10 mouse cellular contexts compared by ENCODE assay signal in the genomic region with DNA sequence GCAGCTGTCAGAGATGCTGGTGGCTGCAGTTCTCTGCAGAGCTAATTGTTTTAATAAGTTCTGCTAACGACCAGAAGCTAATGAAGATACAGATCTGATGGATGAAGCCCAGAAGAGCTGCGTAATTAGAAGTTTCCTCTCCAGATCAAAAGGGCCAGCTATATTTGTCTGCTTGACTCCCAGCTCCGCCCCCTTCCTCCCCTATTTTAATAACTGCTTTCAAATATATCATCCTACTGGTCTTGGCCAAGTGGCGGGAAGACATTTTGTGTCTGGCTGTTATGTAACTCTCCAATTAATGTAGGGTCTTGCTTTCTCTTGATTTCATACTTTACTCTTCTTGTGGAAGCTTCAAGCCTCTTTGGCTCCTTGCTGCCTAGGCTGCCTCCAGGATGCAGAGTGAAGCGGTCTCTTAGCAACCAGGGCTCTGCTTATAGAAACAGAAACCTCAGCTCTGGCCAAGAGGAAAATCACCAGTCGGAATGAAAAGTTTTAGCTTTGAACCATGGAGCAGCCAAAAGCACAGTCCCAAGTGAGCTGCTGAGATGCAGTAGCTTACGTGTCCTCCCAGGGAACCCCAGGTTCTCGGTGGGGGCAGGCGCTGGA.
DNase-seq lines count a peak whose midpoint lies in the region; ATAC-seq and TF ChIP-seq lines count a peak whose summit lies in the region.
"Had no signal": no experiment of that assay in that cellular context is flagged by ENCODE, and none has a peak within 500 bp of the region (broad histone marks: within the 10 kb centered on the region; RNA-seq: fewer than 3 reads in every experiment).

No protein-coding gene starts in this region.

- no peak overlapping the region for H3K27ac ChIP-seq in hindbrain, embryonic 10.5 days
- H3K27ac ChIP-seq in hindbrain, embryonic 13.5 days = no peak overlapping the region
- H3K27ac ChIP-seq in forebrain, embryonic 12.5 days = no peak overlapping the region; the same call in 1 of the 2 replicates
- H3K27ac ChIP-seq in hindbrain, postnatal 0 days = no peak overlapping the region
- H3K27ac ChIP-seq in limb, embryonic 10.5 days = peak overlapping the region; percentile 50; the same call in 1 of the 2 replicates
- H3K27ac ChIP-seq: midbrain, embryonic 12.5 days had no signal

- H3K4me1 ChIP-seq in hindbrain, embryonic 10.5 days (replicated peaks) = peaks cover 14% of the 10 kb centered on the region
- H3K4me1 ChIP-seq in hindbrain, embryonic 13.5 days (replicated peaks) = peaks cover 12% of the 10 kb centered on the region
- H3K4me1 ChIP-seq in forebrain, embryonic 12.5 days = peaks cover 21% of the 10 kb centered on the region
- no peaks in the 10 kb centered on the region for H3K4me1 ChIP-seq in hindbrain, postnatal 0 days (ENCODE audit: insufficient read depth, low read length)
- H3K4me1 ChIP-seq in limb, embryonic 10.5 days = peaks cover 25% of the 10 kb centered on the region

- no peak overlapping the region for H3K9ac ChIP-seq in hindbrain, embryonic 13.5 days
- no peak overlapping the region for H3K9ac ChIP-seq in forebrain, embryonic 12.5 days
- no peak overlapping the region for H3K9ac ChIP-seq in hindbrain, postnatal 0 days (replicated peaks; ENCODE audit: low read length)
- H3K9ac ChIP-seq: midbrain, embryonic 12.5 days had no signal

- TF ChIP-seq CTCF in hindbrain, postnatal 0 days (IDR thresholded peaks at IDR 0.05; ENCODE audit: low read depth) = no peak

- H3K27me3 ChIP-seq in hindbrain, embryonic 10.5 days (ENCODE audit: insufficient read depth, poor library complexity, severe bottlenecking) = no peaks in the 10 kb centered on the region
- H3K27me3 ChIP-seq in hindbrain, embryonic 13.5 days = no peaks in the 10 kb centered on the region
- peaks cover 15% of the 10 kb centered on the region for H3K27me3 ChIP-seq in forebrain, embryonic 12.5 days
- H3K27me3 ChIP-seq in hindbrain, postnatal 0 days (ENCODE audit: insufficient read depth, low read length) = no peaks in the 10 kb centered on the region
- H3K27me3 ChIP-seq in limb, embryonic 10.5 days (ENCODE audit: low read depth, poor library complexity, severe bottlenecking) = no peaks in the 10 kb centered on the region

- 68% methylated on average over 9 of the region's 9 CpGs for WGBS in hindbrain, embryonic 10.5 days
- WGBS in hindbrain, embryonic 13.5 days = 56% methylated on average over 9 of the region's 9 CpGs
- WGBS in forebrain, embryonic 12.5 days = 36% methylated on average over 9 of the region's 9 CpGs
- WGBS in hindbrain, postnatal 0 days = 32% methylated on average over 9 of the region's 9 CpGs
- WGBS in limb, embryonic 10.5 days = 57% methylated on average over 9 of the region's 9 CpGs

- no peaks in the 10 kb centered on the region for H3K9me3 ChIP-seq in hindbrain, embryonic 10.5 days
- no peaks in the 10 kb centered on the region for H3K9me3 ChIP-seq in hindbrain, embryonic 13.5 days
- H3K9me3 ChIP-seq in forebrain, embryonic 12.5 days = no peaks in the 10 kb centered on the region
- no peaks in the 10 kb centered on the region for H3K9me3 ChIP-seq in hindbrain, postnatal 0 days (ENCODE audit: low read length)
- H3K9me3 ChIP-seq in limb, embryonic 10.5 days (replicated peaks) = no peaks in the 10 kb centered on the region
- H3K9me3 ChIP-seq: G1E; midbrain, embryonic 12.5 days had no signal

- H3K4me2 ChIP-seq in hindbrain, embryonic 13.5 days = no peak overlapping the region
- H3K4me2 ChIP-seq in forebrain, embryonic 12.5 days = 0 out of 2 replicates have a peak overlapping the region, but pooled peaks have one; percentile 6
- H3K4me2 ChIP-seq in hindbrain, postnatal 0 days (ENCODE audit: low read depth, low read length) = peak overlapping the region; percentile 6; the same call in 1 of the 2 replicates
- H3K4me2 ChIP-seq: midbrain, embryonic 12.5 days had no signal

- H3K4me3 ChIP-seq in hindbrain, embryonic 10.5 days = no peak overlapping the region
- no peak overlapping the region for H3K4me3 ChIP-seq in hindbrain, embryonic 13.5 days
- no peak overlapping the region for H3K4me3 ChIP-seq in forebrain, embryonic 12.5 days (replicated peaks)
- H3K4me3 ChIP-seq in hindbrain, postnatal 0 days (ENCODE audit: low read length) = no peak overlapping the region
- H3K4me3 ChIP-seq in limb, embryonic 10.5 days = no peak overlapping the region
- H3K4me3 ChIP-seq: midbrain, embryonic 12.5 days had no signal

- DNase-seq in hindbrain, embryonic 10.5 days (ENCODE audit: low spot score) = peak; percentile 19
- peak; percentile 71 for DNase-seq in hindbrain, postnatal 0 days (ENCODE audit: low spot score)
- DNase-seq in limb, embryonic 10.5 days (ENCODE audit: low spot score) = no peak
- peak; percentile 69 for DNase-seq in right cerebral cortex, postnatal 25 days
- DNase-seq in urinary bladder, adult 2 months (ENCODE audit: low spot score) = no peak
- DNase-seq in urinary bladder, postnatal 25 days (ENCODE audit: low spot score) = no peak

- ATAC-seq in hindbrain, embryonic 13.5 days (ENCODE audit: low FRiP score) = no peak
- ATAC-seq in forebrain, embryonic 12.5 days (ENCODE audit: low FRiP score) = peak; percentile 49; the same call in 1 of the 2 replicates
- peak; percentile 58; the same call in 1 of the 2 replicates for ATAC-seq in hindbrain, postnatal 0 days

- H3K36me3 ChIP-seq in hindbrain, embryonic 10.5 days = no peaks in the 10 kb centered on the region
- H3K36me3 ChIP-seq in hindbrain, embryonic 13.5 days = no peaks in the 10 kb centered on the region
- H3K36me3 ChIP-seq in forebrain, embryonic 12.5 days (replicated peaks) = no peaks in the 10 kb centered on the region
- no peaks in the 10 kb centered on the region for H3K36me3 ChIP-seq in hindbrain, postnatal 0 days (ENCODE audit: insufficient read depth, low read length)
- H3K36me3 ChIP-seq in limb, embryonic 10.5 days = no peaks in the 10 kb centered on the region
- H3K36me3 ChIP-seq: G1E; midbrain, embryonic 12.5 days had no signal

Comparison
In these comparisons a context has a peak if more than half of its experiments do, and no peak if none do; other contexts are left out.
1. DNase-seq: peak in hindbrain, embryonic 10.5 days (single experiment), hindbrain, postnatal 0 days (single experiment) and right cerebral cortex, postnatal 25 days (single experiment); none in limb, embryonic 10.5 days (single experiment), urinary bladder, adult 2 months (single experiment) and urinary bladder, postnatal 25 days (single experiment).